Mouse (Mus musculus) E14TG2a.4 (cell line): Measurements from ENCODE around the gene Tent5c.

Experiments used
- CTCF ChIP-seq: conservative IDR thresholded peaks from 2 replicates; pipeline ENCODE4 v1.5.1; 2014; ENCODE audit warnings: low read length
- POU5F1 ChIP-seq: IDR thresholded peaks from 2 replicates; pipeline ENCODE4 v1.6.1; 2014; ENCODE audit warnings: low read length, borderline replicate concordance

GRCm38 (mm10) chr3:100411945-100412344 lies 77.2 kb downstream of the Tent5c start:
- TF ChIP-seq CTCF = no peak
- no peak for TF ChIP-seq POU5F1
